Mouse (Mus musculus): ENCODE measurements at regions not wholly inside any gene's neighbourhood (a gene's known extent, or its start where the extent isn't known, plus 50 kb on each side); places are given as distances from the start of the nearest gene placed in this dataset.

DNA sequence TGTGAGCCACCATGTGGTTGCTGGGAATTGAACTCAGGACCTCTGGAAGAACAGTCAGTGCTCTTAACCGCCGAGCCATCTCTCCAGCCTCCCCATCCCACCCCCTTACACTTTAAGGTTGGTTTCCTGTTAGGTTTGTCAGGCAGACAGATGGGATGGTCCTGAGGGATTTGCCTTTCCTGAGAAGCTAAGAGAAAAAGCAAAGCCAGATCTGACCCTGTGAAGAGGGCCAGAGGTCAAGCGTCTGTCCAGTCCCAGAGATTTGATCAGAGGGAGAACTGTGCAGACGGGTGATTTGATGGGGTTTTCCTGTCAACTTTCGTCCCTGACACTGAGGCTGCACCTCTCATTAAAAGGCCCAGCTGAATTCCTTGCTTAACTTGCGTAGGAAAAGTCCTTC lies 75.4 kb upstream of the Irf2bp2 start:
- Histone ChIP-seq H3K4me3 (ENCODE audit: low read length) (no peak overlapping the region), H3K4me1 (ENCODE audit: insufficient read depth, low read length) (peaks cover 51% of the 10 kb centered on the region), H3K27ac (ENCODE audit: low read length) (0 out of 2 replicates have a peak overlapping the region, but pooled peaks have one; percentile 16), H3K4me2 (replicated peaks; ENCODE audit: low read depth, low read length) (no peak overlapping the region), H3K36me3 (ENCODE audit: insufficient read depth, low read length) (no peaks in the 10 kb centered on the region), H3K27me3 (ENCODE audit: insufficient read depth, low read length) (no peaks in the 10 kb centered on the region), H3K9me3 (ENCODE audit: low read length) (no peaks in the 10 kb centered on the region), H3K9ac (replicated peaks; ENCODE audit: low read length) (no peak overlapping the region)
- no peak for ATAC-seq (ENCODE audit: low FRiP score, low TSS enrichment)
- 52% methylated on average over 6 of the region's 6 CpGs for WGBS

DNA sequence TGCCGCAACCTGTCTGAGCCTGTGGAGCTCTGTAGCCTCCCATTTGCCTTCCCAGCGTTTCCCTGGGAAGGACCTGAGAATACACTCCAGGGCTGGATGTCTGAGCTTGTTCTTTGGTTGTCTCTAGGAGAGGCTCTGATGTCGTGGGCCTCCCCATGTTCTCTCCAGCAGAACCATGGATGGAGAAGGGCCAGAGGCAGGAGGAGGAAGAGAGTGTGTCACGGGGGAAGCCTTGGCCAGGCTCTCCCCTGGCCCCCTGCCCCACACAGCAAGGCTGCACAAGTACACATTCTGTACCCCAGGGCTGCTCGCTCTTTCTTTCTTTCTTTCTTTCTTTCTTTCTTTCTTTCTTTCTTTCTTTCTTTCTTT lies 74.9 kb upstream of the Irf2bp2 start:
- WGBS = 71% methylated on average over 5 of the region's 5 CpGs
- no peak for ATAC-seq (ENCODE audit: low FRiP score, low TSS enrichment)
- peaks cover 56% of the 10 kb centered on the region for H3K4me1 ChIP-seq (ENCODE audit: insufficient read depth, low read length)

DNA sequence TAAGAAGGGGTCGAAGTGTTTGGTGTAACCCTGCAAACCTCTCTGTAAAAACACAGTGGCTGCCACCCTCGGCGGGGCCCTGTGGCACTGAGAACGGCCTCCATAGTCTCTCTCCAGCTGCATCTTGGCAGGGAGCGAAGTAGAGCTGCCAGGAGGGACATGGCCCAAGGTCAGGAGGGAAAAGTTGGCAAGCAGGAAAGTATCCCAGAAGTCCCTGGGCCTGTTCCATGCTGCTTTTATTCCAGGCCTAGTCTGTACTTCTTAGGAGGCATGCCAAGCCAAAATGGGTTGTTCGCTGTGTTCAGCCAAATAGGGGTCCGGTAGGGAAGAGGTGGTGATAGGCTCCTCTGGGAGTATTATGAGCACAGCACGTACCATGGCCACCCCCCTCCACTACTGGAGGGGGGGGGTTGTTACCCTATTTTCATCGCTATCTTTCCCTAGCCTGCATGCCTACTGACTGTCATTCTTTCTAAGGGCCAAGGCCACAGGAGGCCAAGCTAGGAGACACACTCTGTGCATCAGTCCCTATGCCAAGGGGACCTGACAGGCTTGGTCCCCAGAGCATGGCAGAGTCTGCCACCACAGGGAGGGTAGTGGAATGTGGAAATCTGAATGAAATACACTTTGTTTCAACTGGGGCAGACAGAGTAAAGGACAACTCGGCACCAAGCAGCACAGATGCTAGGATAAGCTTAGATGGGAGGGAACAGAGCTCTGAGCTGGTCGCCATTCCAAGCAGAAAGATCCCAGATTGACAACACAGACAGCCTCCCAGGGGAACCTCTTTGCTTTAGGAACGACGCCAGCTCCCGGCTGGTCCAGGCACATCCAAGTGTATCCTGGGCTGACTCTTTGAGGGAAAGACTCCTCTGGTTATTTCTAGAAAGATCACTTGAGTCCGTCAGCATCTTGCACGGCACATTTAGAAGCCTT lies 74.2 kb upstream of the Irf2bp2 start:
- Histone ChIP-seq H3K4me1 (ENCODE audit: insufficient read depth, low read length) (peaks cover 63% of the 10 kb centered on the region), H3K9me3 (ENCODE audit: low read length) (no peaks in the 10 kb centered on the region), H3K4me3 (ENCODE audit: low read length) (no peak overlapping the region), H3K27ac (ENCODE audit: low read length) (peak overlapping the region; percentile 99), H3K36me3 (ENCODE audit: insufficient read depth, low read length) (no peaks in the 10 kb centered on the region), H3K4me2 (replicated peaks; ENCODE audit: low read depth, low read length) (no peak overlapping the region), H3K9ac (replicated peaks; ENCODE audit: low read length) (peak overlapping the region; percentile 65), H3K27me3 (ENCODE audit: insufficient read depth, low read length) (no peaks in the 10 kb centered on the region)
- WGBS = 64% methylated on average over 16 of the region's 16 CpGs
- ATAC-seq (ENCODE audit: low FRiP score, low TSS enrichment) = no peak

More for the DNA sequence above, 74.9 kb upstream of the Irf2bp2 start:
- H3K9me3 ChIP-seq (ENCODE audit: low read length) = no peaks in the 10 kb centered on the region
- no peaks in the 10 kb centered on the region for H3K36me3 ChIP-seq (ENCODE audit: insufficient read depth, low read length)
- H3K27ac ChIP-seq (ENCODE audit: low read length) = peak overlapping the region; percentile 99
- H3K27me3 ChIP-seq (ENCODE audit: insufficient read depth, low read length) = no peaks in the 10 kb centered on the region
- no peak overlapping the region for H3K4me2 ChIP-seq (replicated peaks; ENCODE audit: low read depth, low read length)
- H3K9ac ChIP-seq (replicated peaks; ENCODE audit: low read length) = peak overlapping the region; percentile 65
- H3K4me3 ChIP-seq (ENCODE audit: low read length) = no peak overlapping the region

DNA sequence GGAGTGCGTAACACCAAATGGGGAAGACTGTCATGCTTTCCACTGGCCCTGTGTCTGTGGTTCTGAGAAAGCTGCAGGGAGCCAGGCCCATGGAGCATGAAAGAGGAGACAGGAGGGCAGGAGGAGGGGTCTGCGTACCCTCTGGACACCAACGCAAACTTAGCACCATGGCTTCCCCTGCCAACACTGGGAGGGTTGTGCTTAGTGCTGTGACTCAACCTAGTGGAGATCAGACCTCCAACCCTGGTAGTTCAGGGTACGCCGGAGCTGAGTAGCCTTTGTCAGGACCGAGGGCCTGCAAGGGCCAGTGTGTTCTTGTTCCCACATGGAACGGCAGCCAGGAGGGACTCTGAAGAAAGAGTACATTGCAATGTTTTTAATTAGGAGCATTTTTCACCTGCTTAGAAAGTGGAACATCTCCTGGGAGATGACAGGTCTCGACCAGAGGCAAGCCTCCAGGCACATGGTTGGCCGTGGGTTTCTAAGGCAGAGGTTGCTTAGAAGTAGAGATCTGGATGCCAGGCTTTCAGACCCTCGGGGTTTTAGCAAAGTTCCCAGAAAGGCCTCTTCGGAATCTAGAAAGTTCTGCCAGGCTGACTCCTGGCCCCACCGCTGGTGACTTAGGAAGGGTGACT lies 73.4 kb upstream of the Irf2bp2 start:
- H3K4me1 ChIP-seq (ENCODE audit: insufficient read depth, low read length) = peaks cover 71% of the 10 kb centered on the region
- peak overlapping the region; percentile 65 for H3K9ac ChIP-seq (replicated peaks; ENCODE audit: low read length)
- H3K36me3 ChIP-seq (ENCODE audit: insufficient read depth, low read length) = no peaks in the 10 kb centered on the region
- 47% methylated on average over 12 of the region's 12 CpGs for WGBS
- no peak; the same call in 1 of the 2 replicates for ATAC-seq (ENCODE audit: low FRiP score, low TSS enrichment)
- no peaks in the 10 kb centered on the region for H3K9me3 ChIP-seq (ENCODE audit: low read length)
- H3K4me2 ChIP-seq (replicated peaks; ENCODE audit: low read depth, low read length) = peak overlapping the region; percentile 40
- H3K4me3 ChIP-seq (ENCODE audit: low read length) = no peak overlapping the region
- peak overlapping the region; percentile 99 for H3K27ac ChIP-seq (ENCODE audit: low read length)
- H3K27me3 ChIP-seq (ENCODE audit: insufficient read depth, low read length) = no peaks in the 10 kb centered on the region

DNA sequence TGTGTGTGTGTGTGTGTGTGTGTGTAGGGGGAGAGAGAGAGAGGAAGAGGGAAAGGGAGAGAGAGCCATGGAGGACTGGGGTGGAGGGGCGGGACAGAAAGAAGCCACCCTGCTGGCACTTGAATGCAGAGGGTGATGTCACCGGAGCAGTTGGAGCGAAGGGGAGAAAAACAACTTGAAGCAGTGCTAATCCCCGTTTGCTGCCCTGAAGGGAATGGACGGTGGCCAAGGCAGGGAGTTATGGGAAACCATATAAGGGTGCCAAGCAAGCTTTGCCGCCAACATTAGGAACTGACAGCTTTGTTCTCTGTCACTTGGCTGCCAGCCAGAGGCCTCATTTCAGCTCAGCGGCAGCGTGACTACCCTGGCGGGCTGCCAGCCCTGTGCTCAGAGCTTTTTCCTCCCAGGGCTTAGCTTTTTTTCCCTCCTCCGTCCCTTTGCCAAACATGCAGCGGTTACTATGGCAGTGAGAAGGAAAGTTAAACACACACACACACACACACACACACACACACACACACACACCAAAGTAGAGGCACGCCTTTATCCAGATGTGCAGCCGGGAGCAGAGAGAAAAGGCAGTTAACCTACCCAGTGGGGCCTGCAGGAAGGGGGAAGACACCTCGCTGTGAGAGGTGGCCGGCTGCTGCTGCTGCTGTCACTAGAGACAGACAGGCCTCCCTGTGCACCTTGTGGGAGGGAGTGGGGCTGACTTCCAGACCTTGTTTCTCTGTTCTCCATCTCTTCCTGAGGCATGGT lies 72.7 kb upstream of the Irf2bp2 start:
- peak; percentile 90 for ATAC-seq (ENCODE audit: low FRiP score, low TSS enrichment)
- H3K4me2 ChIP-seq (replicated peaks; ENCODE audit: low read depth, low read length) = peak overlapping the region; percentile 40
- under 1% methylated on average over 15 of the region's 15 CpGs for WGBS
- H3K27me3 ChIP-seq (ENCODE audit: insufficient read depth, low read length) = no peaks in the 10 kb centered on the region
- no peaks in the 10 kb centered on the region for H3K36me3 ChIP-seq (ENCODE audit: insufficient read depth, low read length)
- no peaks in the 10 kb centered on the region for H3K9me3 ChIP-seq (ENCODE audit: low read length)
- H3K9ac ChIP-seq (replicated peaks; ENCODE audit: low read length) = peak overlapping the region; percentile 65
- peak overlapping the region; percentile 99 for H3K27ac ChIP-seq (ENCODE audit: low read length)
- H3K4me3 ChIP-seq (ENCODE audit: low read length) = no peak overlapping the region
- H3K4me1 ChIP-seq (ENCODE audit: insufficient read depth, low read length) = peaks cover 78% of the 10 kb centered on the region

DNA sequence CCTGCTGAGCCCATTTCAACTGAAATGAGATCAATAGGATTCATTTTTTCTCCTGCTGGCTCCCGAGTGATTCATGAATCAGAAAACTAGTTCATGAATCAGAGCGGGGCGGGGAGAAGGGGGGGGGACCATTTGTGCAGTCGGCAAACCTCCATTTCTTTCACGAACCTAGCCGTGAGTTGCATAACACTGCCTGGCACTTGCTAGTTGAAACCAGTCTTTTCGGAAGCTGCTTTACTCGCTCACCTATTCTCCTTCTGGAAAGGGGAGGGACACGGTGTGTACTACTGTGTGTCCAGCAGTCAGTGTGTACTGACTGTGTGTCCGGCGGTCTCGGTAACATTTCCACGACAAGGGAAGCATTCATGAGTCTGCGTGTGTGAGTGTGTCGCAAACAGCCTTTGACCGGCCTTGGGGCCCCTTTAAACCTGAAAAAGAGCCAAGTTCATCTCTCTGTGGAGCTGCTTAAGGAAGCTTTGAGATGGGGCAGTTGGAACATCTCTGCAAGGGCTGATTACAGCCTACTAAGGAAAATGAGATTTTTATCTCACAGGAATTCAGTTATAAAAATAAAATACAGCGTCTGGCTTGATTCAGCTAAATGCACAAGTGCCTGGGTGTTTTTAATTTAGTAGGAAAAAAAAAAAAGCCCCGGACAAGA lies 71.9 kb upstream of the Irf2bp2 start:
- H3K27me3 ChIP-seq (ENCODE audit: insufficient read depth, low read length) = no peaks in the 10 kb centered on the region
- no peak overlapping the region for H3K4me3 ChIP-seq (ENCODE audit: low read length)
- H3K4me1 ChIP-seq (ENCODE audit: insufficient read depth, low read length) = peaks cover 86% of the 10 kb centered on the region
- WGBS = 21% methylated on average over 18 of the region's 18 CpGs
- no peaks in the 10 kb centered on the region for H3K36me3 ChIP-seq (ENCODE audit: insufficient read depth, low read length)
- peak overlapping the region; percentile 99 for H3K27ac ChIP-seq (ENCODE audit: low read length)
- peak overlapping the region; percentile 50 for H3K9ac ChIP-seq (replicated peaks; ENCODE audit: low read length)
- no peaks in the 10 kb centered on the region for H3K9me3 ChIP-seq (ENCODE audit: low read length)
- ATAC-seq (ENCODE audit: low FRiP score, low TSS enrichment) = no peak
- H3K4me2 ChIP-seq (replicated peaks; ENCODE audit: low read depth, low read length) = peak overlapping the region; percentile 40

DNA sequence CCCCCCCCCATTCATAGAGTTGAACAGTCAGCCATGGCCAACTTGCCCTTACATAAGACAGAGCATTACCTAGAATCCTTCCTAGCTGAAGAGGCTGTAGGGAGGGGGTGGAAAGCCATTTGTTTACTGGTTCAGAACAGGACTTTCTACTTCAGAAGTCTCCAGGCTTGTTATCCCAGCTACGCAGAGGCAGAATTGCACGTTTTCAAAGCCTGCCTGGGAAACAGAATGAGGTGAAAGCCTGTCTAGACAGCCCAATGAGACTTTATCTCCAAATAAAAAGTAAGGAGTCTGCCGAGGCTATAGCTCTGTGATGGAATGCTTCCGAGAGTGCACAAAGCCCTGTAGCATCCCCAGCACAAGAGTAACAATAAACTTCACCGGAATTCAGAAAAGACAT lies 71.1 kb upstream of the Irf2bp2 start:
- H3K4me1 ChIP-seq (ENCODE audit: insufficient read depth, low read length) = peaks cover 94% of the 10 kb centered on the region
- H3K4me2 ChIP-seq (replicated peaks; ENCODE audit: low read depth, low read length) = no peak overlapping the region; the same call in 1 of the 2 replicates
- no peaks in the 10 kb centered on the region for H3K36me3 ChIP-seq (ENCODE audit: insufficient read depth, low read length)
- WGBS = 51% methylated on average over 5 of the region's 5 CpGs
- H3K9me3 ChIP-seq (ENCODE audit: low read length) = no peaks in the 10 kb centered on the region
- no peak overlapping the region for H3K4me3 ChIP-seq (ENCODE audit: low read length)
- H3K9ac ChIP-seq (replicated peaks; ENCODE audit: low read length) = peak overlapping the region; percentile 50; the same call in 1 of the 2 replicates
- no peaks in the 10 kb centered on the region for H3K27me3 ChIP-seq (ENCODE audit: insufficient read depth, low read length)
- ATAC-seq (ENCODE audit: low FRiP score, low TSS enrichment) = no peak
- peak overlapping the region; percentile 99 for H3K27ac ChIP-seq (ENCODE audit: low read length)

DNA sequence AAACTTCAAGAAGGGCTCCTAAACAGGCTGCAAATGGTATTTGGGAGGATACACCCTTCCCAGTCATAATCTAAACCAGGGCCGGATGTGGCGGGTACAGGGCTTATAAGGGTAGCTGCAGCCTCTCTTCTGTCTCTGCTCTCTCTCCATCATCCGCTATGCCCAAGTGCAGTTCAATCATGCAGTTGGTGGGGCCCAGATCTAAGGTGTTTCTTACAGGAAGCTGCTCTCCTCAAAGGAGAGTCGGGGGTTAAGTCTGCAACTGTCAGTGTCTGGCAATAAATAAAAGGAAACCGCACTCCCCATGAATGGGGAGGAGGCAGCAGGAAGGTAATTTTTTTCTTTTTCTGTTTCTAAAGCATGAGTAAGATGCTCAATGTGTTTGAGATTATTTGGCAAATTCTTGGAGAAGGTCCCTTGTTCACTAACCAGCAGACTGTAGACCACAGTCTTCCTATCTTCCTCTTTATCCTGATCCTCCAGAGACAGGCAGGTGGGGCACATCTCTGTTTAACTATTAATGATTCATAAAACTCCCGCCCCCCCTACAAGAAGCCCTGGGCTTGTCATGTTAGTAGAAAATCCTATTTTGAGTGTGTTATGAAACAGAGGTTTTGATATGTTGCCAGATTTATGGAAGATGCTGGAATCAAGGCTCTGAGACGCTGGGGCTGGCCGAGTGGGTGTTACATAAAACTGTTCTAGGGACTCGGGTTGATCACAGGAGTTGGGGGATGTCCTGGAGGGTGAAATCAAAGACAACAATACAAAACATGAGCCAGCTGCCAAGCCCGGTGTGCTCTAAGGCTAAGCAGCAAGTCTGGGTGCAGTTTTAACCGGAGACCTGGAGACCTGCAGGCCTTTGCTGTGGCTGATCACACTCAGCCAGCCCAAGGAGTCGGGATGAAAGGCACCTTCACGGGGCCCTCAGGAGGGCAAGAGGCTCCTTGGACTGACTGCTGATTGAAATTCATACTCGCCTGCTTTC lies 69.3 kb upstream of the Irf2bp2 start:
- 15% methylated on average over 14 of the region's 14 CpGs for WGBS
- Histone ChIP-seq H3K4me2 (replicated peaks; ENCODE audit: low read depth, low read length) (peak overlapping the region; percentile 14; the same call in 1 of the 2 replicates), H3K9me3 (ENCODE audit: low read length) (no peaks in the 10 kb centered on the region), H3K4me3 (ENCODE audit: low read length) (no peak overlapping the region), H3K27ac (ENCODE audit: low read length) (peak overlapping the region; percentile 89), H3K4me1 (ENCODE audit: insufficient read depth, low read length) (peaks cover 92% of the 10 kb centered on the region), H3K27me3 (ENCODE audit: insufficient read depth, low read length) (no peaks in the 10 kb centered on the region), H3K36me3 (ENCODE audit: insufficient read depth, low read length) (no peaks in the 10 kb centered on the region), H3K9ac (replicated peaks; ENCODE audit: low read length) (peak overlapping the region; percentile 53)
- no peak for ATAC-seq (ENCODE audit: low FRiP score, low TSS enrichment)

Measured in kidney, embryonic 16.5 days (tissue).